Mouse (Mus musculus) kidney, postnatal 0 days (tissue): Measurements from ENCODE around the gene Flrt2. TPM values are rescaled to one million over a fixed set of nuclear protein-coding genes. Genes with fewer than 3 reads are reported as not detected.
"Not testable (repeated sequence)": the region's sequence is repeated elsewhere in the genome, so short reads cannot be mapped to it uniquely, and the experiment has no call there.

Experiments
- ATAC-seq: fragments of 200-750 bp; cut with Nextera tagmentation; replicated peaks from 2 replicates; pipeline ENCODE4 v1.8.0; 2017; ENCODE audit warnings: low read depth, moderate number of reproducible peaks, moderate TSS enrichment, moderate library complexity; ENCODE audit not compliant: low FRiP score
- DNase-seq: peaks from one replicate; pipeline ENCODE4 v3.0.0-alpha.2; 2016; ENCODE audit warnings: low spot score
- H3K27ac ChIP-seq: fragments of 300-500 bp; sonication (generic); 2 replicates; pipeline ENCODE4 v1.5.1; 2014; ENCODE audit warnings: mild to moderate bottlenecking
- H3K27me3 ChIP-seq: fragments of 300-500 bp; sonication (generic); 2 replicates; pipeline ENCODE4 v1.6.1; 2014; ENCODE audit warnings: low read length, mixed read lengths; ENCODE audit not compliant: insufficient read depth
- H3K36me3 ChIP-seq: fragments of 300-500 bp; sonication (generic); 2 replicates; pipeline ENCODE4 v1.6.1; 2014; ENCODE audit warnings: low read length, mixed read lengths; ENCODE audit not compliant: insufficient read depth
- H3K4me1 ChIP-seq: fragments of 300-500 bp; sonication (generic); replicated peaks from 2 replicates; pipeline ENCODE4 v1.6.1; 2014; ENCODE audit warnings: antibody characterized with exemption, low read length, mixed read lengths; ENCODE audit not compliant: insufficient read depth
- H3K4me2 ChIP-seq: fragments of 300-500 bp; sonication (generic); 2 replicates; pipeline ENCODE4 v1.6.1; 2014; ENCODE audit warnings: mild to moderate bottlenecking, low read length, moderate library complexity, mixed read lengths
- H3K4me3 ChIP-seq: fragments of 300-500 bp; sonication (generic); replicated peaks from 2 replicates; pipeline ENCODE4 v1.5.1; 2014; ENCODE audit warnings: low read depth, low read length
- H3K9ac ChIP-seq: fragments of 300-500 bp; sonication (generic); 2 replicates; pipeline ENCODE4 v1.6.1; 2014; ENCODE audit warnings: low read depth, low read length
- H3K9me3 ChIP-seq: fragments of 300-500 bp; sonication (generic); replicated peaks from 2 replicates; pipeline ENCODE4 v1.6.1; 2016; ENCODE audit warnings: low read length, inconsistent platforms, mixed read lengths
- CTCF ChIP-seq: IDR thresholded peaks from 2 replicates; pipeline ENCODE4 v1.5.1; 2016; ENCODE audit warnings: antibody characterized with exemption, low read depth, mild to moderate bottlenecking, moderate library complexity
- WGBS: fragments of 180-500 bp; shearing (Covaris S2); extraction: QIAGEN DNeasy Blood & Tissue Kit; methylation state at CpG from one replicate; pipeline ENCODE4 v1.1.7; 2014; 5-methylcytosine and 5-hydroxymethylcytosine counted together
- polyA plus RNA-seq: library from polyadenylated mRNA; unstranded; fragments of >200 nt; fragmentation: Nextera tagmentation; extraction: Ambion mirVana; gene quantifications from 2 replicates; pipeline ENCODE4 v1.2.1, GENCODE M21; 2015

Flrt2 gene
- 15.6 and 15.9 TPM in 2 replicates for polyA plus RNA-seq

GRCm38 (mm10) chr12:95691961-95692767 lies at the start of gene Flrt2:
Gene Flrt2 (plus strand): TSS chr12:95692226.
- Histone ChIP-seq H3K27ac (0 out of 2 replicates have a peak within 1 kb of the TSS, but pooled peaks have one; percentile 50), H3K9ac (peak within 1 kb of the TSS; percentile 47; the same call in 1 of the 2 replicates), H3K36me3 (no peaks in the 10 kb centered on the region), H3K27me3 (0 out of 2 replicates have a peak, but pooled peaks cover 3% of the 10 kb centered on the region), H3K9me3 (no peaks in the 10 kb centered on the region), H3K4me2 (peak within 1 kb of the TSS; percentile 88), H3K4me1 (no peaks in the 10 kb centered on the region; the same call in none of the 2 replicates), H3K4me3 (peak within 1 kb of the TSS; percentile 81)
- ATAC-seq = no peak
- DNase-seq = peak; percentile 52
- under 1% methylated on average over 32 of the region's 32 CpGs for WGBS
- TF ChIP-seq CTCF = no peak

- TF ChIP-seq CTCF = no peak
- DNase-seq = no peak
Observed at GRCm38 (mm10) chr12:95642226-95642625, 49.8 kb upstream of the Flrt2 start.

GRCm38 (mm10) chr12:95647179-95647578 lies 44.8 kb upstream of the Flrt2 start:
- not testable (repeated sequence) for H3K27ac ChIP-seq, H3K9me3 ChIP-seq, ATAC-seq, H3K36me3 ChIP-seq, H3K27me3 ChIP-seq, H3K9ac ChIP-seq, DNase-seq, H3K4me1 ChIP-seq, H3K4me2 ChIP-seq, H3K4me3 ChIP-seq
- WGBS = 100% methylated on average over 1 of the region's 6 CpGs

More at GRCm38 (mm10) chr12:95642226-95642625, 49.8 kb upstream of the Flrt2 start:
- Histone ChIP-seq H3K27me3 (no peaks in the 10 kb centered on the region), H3K4me2 (no peak overlapping the region), H3K36me3 (no peaks in the 10 kb centered on the region), H3K4me3 (no peak overlapping the region), H3K9me3 (no peaks in the 10 kb centered on the region), H3K4me1 (no peaks in the 10 kb centered on the region), H3K9ac (no peak overlapping the region), H3K27ac (no peak overlapping the region)
- WGBS = 59% methylated on average over 3 of the region's 3 CpGs
- ATAC-seq = no peak

GRCm38 (mm10) chr12:95652172-95653156 lies 39.6 kb upstream of the Flrt2 start:
- TF ChIP-seq CTCF = no peak
- Histone ChIP-seq H3K9ac (no peak overlapping the region), H3K27me3 (no peaks in the 10 kb centered on the region), H3K36me3 (no peaks in the 10 kb centered on the region), H3K4me1 (no peaks in the 10 kb centered on the region), H3K9me3 (no peaks in the 10 kb centered on the region), H3K4me3 (no peak overlapping the region), H3K4me2 (no peak overlapping the region), H3K27ac (no peak overlapping the region)
- no peak for DNase-seq
- WGBS = 77% methylated on average over 4 of the region's 4 CpGs
- ATAC-seq = no peak

- TF ChIP-seq CTCF = no peak
- H3K27ac ChIP-seq = no peak overlapping the region
- no peak for DNase-seq
- no peaks in the 10 kb centered on the region for H3K27me3 ChIP-seq
- H3K36me3 ChIP-seq = no peaks in the 10 kb centered on the region
- ATAC-seq = no peak
- no peak overlapping the region for H3K4me3 ChIP-seq
- no peak overlapping the region for H3K9ac ChIP-seq
- H3K4me2 ChIP-seq = no peak overlapping the region
- no peaks in the 10 kb centered on the region for H3K4me1 ChIP-seq
- 91% methylated on average over 4 of the region's 4 CpGs for WGBS
- H3K9me3 ChIP-seq = no peaks in the 10 kb centered on the region
Observed at GRCm38 (mm10) chr12:95656594-95656993, 35.4 kb upstream of the Flrt2 start.

- H3K27me3 ChIP-seq = no peaks in the 10 kb centered on the region
- H3K36me3 ChIP-seq = no peaks in the 10 kb centered on the region
- H3K4me2 ChIP-seq = no peak overlapping the region
- H3K9me3 ChIP-seq = no peaks in the 10 kb centered on the region
- 90% methylated on average over 5 of the region's 5 CpGs for WGBS
- H3K27ac ChIP-seq = no peak overlapping the region
- DNase-seq = no peak
- H3K4me1 ChIP-seq = no peaks in the 10 kb centered on the region
- ATAC-seq = no peak
- H3K9ac ChIP-seq = no peak overlapping the region
- no peak for TF ChIP-seq CTCF
- H3K4me3 ChIP-seq = no peak overlapping the region
Observed at GRCm38 (mm10) chr12:95667296-95667695, 24.7 kb upstream of the Flrt2 start.
